Mouse (Mus musculus) layer of hippocampus, adult 11-12 months (tissue): ENCODE data around the gene Wnt4.

ENCODE experiments used
- DNase-seq: peaks from one replicate; pipeline ENCODE4 v3.0.0; 2022; ENCODE audit warnings: low spot score

Gene Wnt4

DNA sequence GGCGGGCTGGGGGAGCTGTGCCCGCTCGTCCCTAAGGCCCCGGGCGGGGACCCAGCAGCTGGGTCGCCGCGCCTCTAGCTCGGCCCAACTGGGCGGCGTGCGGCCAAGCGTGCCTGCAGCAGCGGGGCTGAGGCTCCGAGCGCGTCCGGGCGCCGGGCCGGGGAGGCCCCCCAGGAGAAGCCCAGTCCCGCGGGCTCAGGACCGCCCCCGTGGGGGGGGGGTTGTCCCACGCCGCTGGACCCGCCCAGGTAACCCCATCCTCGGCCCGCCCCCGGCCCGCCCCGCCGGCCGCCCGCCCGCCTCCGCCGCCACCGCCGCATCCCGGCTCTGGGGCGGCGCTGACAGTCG is at the start of gene Wnt4:
TSS of gene Wnt4 (plus strand) at position 324 of the 348 bp plus-strand sequence.
- DNase-seq = no peak

GRCm38 (mm10) chr4:137228566-137229115 is 48.6 kb upstream of the Wnt4 start:
- DNase-seq = no peak

GRCm38 (mm10) chr4:137231494-137232470 is 45.5 kb upstream of the Wnt4 start:
- no peak for DNase-seq

DNA sequence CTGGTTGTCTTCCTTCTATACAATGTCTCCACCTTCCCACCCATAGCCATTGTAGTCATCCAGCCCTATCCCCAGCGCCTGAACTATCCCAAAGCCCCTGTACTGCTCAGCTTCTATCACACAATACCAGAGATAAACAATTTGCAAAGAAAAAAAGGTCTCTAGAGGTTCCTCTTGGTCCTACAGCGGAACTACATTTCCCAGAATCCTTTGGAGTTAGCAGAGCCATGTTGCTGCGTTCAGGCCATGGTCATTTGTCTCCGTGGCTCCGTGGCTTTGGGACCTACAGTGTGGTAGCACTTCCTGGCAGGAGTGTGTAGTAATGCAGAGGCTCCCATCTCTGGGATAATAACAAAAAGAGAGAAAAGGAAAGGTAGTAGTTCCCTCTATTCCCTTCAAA is 43.7 kb upstream of the Wnt4 start:
- no peak for DNase-seq

DNA sequence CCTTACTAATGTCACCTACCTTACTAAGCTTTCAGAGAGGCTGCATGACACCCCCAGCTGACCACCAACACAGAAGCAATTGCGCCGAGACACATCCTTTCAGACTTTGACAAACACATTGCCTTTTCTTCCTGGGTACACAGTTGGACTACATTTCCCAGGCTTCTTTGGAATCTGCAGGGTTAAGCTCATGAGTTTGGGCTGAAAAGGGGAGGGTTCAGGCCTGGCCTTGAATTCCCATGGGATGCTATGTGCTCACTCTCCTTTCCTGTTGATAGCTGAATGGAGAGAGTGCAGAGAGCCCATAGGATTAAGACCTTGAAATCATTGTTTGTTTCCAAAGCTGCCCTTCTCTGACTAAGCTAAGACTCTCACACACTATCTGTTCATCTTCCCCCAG is 42.8 kb upstream of the Wnt4 start:
- DNase-seq = no peak

GRCm38 (mm10) chr4:137235368-137235767 is 41.9 kb upstream of the Wnt4 start:
- peak; percentile 20 for DNase-seq

DNA sequence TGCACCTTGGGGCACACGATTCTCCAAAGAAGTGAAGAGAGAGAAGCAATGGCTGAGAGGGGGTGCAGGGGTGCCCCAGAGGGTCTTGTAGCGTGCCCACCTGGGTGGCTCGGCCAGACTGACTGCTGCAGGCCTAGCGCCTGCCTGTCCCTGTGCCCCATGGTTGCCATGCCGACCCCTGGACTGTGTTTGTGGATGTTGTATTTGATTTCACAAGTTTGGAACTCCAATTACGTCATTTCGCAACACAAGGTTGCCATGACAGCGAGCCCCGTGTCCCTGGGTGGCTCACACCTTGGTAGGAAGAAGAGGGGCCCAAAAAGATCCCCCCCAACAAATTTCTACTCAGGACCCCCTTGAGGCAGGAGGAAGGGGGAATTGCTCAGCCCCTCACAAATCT is 32.4 kb upstream of the Wnt4 start:
- no peak for DNase-seq

DNA sequence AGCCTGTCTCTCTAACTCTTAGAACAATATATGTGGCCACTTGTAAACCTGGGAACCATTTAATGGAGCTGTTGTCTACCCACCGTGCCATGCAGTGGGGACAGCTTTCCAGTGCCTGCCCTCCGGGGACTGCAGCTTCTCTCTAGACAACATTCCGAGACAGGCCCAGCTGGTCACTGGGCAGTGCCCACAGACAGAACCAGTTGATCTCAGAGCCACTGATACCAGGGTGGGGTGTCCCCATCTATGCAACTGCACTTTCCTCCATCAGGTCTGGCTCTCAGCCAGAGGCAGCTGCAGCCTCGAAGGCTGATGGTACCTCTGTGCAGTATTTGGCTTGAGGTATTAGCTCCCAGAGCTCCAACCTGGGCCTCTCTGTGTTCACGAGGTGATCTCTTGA is 27.0 kb upstream of the Wnt4 start:
- no peak for DNase-seq

DNA sequence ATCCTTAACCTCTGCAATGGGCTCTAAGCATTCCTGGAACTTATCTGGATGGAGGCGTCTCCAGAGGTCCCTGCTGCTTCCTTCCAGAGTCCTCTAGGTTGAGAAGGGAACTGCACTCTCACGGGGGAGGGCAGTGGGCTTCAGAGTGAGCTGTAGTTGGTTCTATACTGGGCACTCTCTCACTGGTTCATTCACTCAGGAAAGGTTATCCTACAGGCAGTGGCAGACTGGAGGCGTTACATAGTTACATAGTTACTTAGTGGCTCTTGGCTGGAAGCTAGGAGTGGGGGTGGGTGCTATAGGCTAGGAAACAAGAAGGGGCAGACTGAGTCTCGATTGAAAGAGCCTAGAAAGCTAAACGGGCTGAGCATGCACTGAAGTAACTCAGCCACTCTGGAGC is 26.4 kb upstream of the Wnt4 start:
- no peak for DNase-seq

GRCm38 (mm10) chr4:137253601-137254000 is 23.7 kb upstream of the Wnt4 start:
- no peak for DNase-seq

- no peak for DNase-seq
Measured at GRCm38 (mm10) chr4:137254206-137254976, 22.9 kb upstream of the Wnt4 start.

DNA sequence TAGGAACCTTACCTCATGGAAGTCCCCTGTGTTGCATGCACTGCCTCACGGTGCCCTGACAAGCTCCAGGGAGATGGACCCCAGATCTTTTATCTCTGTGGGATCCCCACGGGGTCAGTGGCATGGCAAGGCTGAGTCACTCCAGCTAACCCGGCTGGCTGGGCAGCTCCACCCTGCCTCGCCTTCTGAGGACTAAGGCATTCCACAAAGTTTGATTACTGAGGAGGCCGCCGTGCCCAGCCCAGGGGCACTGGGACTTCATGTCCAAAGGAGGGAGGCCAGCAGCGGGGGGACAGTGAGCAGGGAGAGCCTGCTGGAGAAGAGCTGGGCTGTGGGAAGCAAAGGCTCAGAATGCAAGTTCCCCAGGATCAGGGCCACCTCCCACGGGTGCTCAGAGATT is 21.7 kb upstream of the Wnt4 start:
- no peak for DNase-seq

GRCm38 (mm10) chr4:137261826-137262225 is 15.5 kb upstream of the Wnt4 start:
- no peak for DNase-seq

DNA sequence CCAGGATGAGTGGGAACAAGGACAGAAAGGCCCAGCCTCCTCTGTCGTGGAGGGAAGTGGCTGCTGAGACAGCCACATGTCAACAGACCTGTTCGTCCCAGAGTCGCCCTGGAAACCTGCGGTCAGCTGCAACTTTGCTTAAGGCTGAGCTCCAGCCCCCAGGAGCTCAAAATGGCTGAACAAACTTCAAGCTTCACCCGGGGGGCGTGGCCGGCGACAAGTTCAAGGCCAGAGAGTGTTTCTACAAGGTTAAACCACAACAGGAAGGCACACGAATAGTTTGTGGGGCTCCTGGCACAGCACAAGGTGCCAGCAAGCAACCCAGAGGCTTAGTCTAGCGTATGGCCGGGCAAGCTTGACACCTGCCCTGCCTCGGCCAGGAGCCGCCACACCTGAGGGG is 13.2 kb upstream of the Wnt4 start:
- DNase-seq = no peak

GRCm38 (mm10) chr4:137265116-137265515 is 12.2 kb upstream of the Wnt4 start:
- no peak for DNase-seq

DNA sequence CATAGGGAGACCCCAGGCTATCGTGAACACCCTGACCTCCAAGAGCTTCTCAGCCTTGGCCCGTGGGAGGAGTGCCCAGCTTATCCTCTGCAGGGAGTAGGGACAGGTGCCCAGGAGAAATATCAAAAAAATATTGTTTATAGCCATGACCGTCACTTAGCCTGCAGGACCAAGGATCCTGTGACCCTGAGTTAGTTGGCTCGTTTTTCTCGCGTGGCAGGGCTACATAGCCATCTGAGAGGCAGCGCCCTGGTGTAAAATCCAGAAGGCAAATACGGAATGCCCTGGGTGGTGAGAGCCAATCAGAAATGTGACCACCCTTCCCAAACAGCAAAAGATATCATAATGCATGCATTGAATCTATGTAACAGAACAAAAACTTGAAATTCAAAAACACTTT is 8.7 kb upstream of the Wnt4 start:
- DNase-seq = no peak

GRCm38 (mm10) chr4:137271856-137272255 is 5.4 kb upstream of the Wnt4 start:
- no peak for DNase-seq

- DNase-seq = no peak
Measured at GRCm38 (mm10) chr4:137274304-137274703, 3.0 kb upstream of the Wnt4 start.

GRCm38 (mm10) chr4:137276443-137277165 is 685 bp upstream of the Wnt4 start:
- no peak for DNase-seq

DNA sequence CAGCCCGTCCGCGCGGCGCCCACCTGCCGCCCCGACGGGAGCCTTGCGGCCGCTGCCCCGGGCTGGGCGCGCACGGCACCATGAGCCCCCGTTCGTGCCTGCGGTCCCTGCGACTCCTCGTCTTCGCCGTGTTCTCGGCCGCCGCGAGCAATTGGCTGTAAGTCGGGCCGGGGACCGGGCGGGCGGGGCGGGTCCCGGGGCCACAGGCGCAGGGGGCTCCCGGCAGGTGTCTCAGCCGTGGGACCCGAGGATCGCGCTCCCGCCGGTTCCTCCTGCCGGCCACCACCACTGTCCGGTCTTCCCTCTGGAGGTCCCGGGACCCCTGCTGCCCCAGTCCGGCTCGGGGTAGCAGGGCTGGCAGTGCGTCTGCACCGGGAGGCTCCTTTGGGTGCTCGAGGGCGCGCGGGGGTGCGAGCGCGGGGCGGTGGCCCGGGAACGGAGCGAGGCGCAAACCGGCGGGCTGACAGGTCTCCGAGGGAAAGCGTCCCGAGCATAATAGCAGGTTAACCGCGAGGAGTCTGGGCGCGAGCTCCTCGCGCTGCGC is 383 bp downstream of the Wnt4 start:
- DNase-seq = no peak

GRCm38 (mm10) chr4:137278144-137279040 is 1.1 kb downstream of the Wnt4 start:
- DNase-seq = no peak
